Mouse (Mus musculus) adrenal gland, adult 2 months (tissue): ENCODE data around the gene C2cd2. TPM values are rescaled to one million over a fixed set of nuclear protein-coding genes. Genes with fewer than 3 reads are reported as not detected.

Source experiments
- DNase-seq: peaks from one replicate; pipeline ENCODE4 v3.0.0; 2021
- microRNA-seq, 2 experiments: library from miRNA; unstranded; fragments of <30 nt; microRNA quantifications; one replicate each; pipeline ENCODE4 v1.2.0; 2021
- polyA plus RNA-seq: library from polyadenylated mRNA; depleted of rRNA; stranded (reverse); fragments of >200 nt; gene quantifications from 2 replicates; pipeline ENCODE4 v1.2.3, GENCODE M21; 2012; rRNA removed
- total RNA-seq, 2 experiments: library from RNA; stranded (reverse); gene quantifications; 2 replicates each; pipeline ENCODE4 v1.2.3; 2021

C2cd2 gene
- total and polyA plus RNA-seq, 3 experiments, result 17.9 to 68.3 (median 29.6) TPM

DNA sequence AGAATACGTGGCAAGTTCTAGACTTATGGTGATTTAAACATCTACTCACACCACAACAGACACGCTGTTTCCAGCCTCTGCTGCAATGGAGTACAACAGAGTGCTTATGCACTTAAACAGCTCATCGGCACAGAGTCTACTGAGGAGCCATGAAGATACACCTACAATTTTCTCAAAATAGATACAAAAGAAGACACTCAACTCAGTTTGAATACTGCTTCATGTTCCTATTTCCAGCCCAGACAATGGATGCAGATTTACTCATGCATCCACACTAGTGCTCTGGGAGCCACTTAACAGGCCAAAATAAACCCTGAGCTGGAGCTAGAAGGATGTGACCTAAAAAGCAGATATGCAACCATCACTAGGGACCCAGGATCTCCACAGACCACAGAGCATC, 153.5 kb downstream of the C2cd2 start:
- no peak for DNase-seq

- no peak for DNase-seq
Observed at GRCm38 (mm10) chr16:97805646-97806045, 156.8 kb downstream of the C2cd2 start.

Small RNAs within 50 kb of the gene (microRNA-seq; reads per million reads assigned to microRNA genes)
- gene Mir6964, result 0 to 0.22 reads per million in 2 experiments

Other genes starting within 250 kb of the C2cd2 start
- gene Ripk4, start 198.8 kb downstream of the C2cd2 start, total RNA-seq, result 1 to 10 TPM in 1 of 2 experiments, under 1 TPM in 1; 0.81 to 1.4 TPM
- gene Ripk4, start 198.8 kb downstream of the C2cd2 start, polyA plus RNA-seq, result 0.09 and 0.31 TPM in 2 replicates
- 10 to 100 TPM in 1 of 2 experiments, 1 to 10 TPM in 1; 8.4 to 11.3 TPM for gene Prdm15, start 110.7 kb downstream of the C2cd2 start, total RNA-seq
- 6.6 and 7.1 TPM in 2 replicates for gene Prdm15, start 110.7 kb downstream of the C2cd2 start, polyA plus RNA-seq
- gene Zbtb21, start within 50 bp of the C2cd2 start, total RNA-seq, result 10 to 100 TPM; 24.2 to 50.0 TPM
- gene Zbtb21, start within 50 bp of the C2cd2 start, polyA plus RNA-seq, result 16.1 and 16.7 TPM in 2 replicates
- 10 to 100 TPM; 30.2 to 35.7 TPM for gene B230307C23Rik, start 34.7 kb upstream of the C2cd2 start, total RNA-seq
- 4.9 and 7.9 TPM in 2 replicates for gene B230307C23Rik, start 34.7 kb upstream of the C2cd2 start, polyA plus RNA-seq
- gene A630089N07Rik, start 119.9 kb upstream of the C2cd2 start, total RNA-seq, result 1 to 10 TPM; 5.3 to 6.2 TPM
- gene A630089N07Rik, start 119.9 kb upstream of the C2cd2 start, polyA plus RNA-seq, result 0.33 TPM in 1 of 2 replicates, not detected in the other